Comparison of ENCODE assay signal across 14 mouse cellular contexts in the genomic region with DNA sequence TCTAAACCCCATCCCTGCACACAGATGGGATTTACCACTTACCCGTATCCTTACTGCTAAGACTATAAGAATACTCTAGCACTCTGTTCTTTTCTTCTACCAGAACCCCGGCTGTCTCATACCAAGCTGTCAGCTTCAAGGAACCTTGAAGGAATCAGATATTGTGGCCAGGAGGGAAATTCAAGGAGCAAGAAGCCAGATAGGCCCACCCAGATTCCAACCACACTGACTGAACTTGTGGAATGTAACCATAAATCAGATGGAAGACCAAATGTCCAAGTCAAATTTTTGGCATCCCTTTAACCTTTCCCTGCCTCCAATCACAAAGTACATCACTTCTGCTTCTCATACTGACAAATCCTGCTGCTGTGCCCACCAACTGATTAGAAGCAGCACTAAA. TPM values are rescaled to one million over a fixed set of nuclear protein-coding genes. Genes with fewer than 3 reads are reported as not detected.
"Had no signal": no experiment of that assay in that cellular context is flagged by ENCODE, and none has a peak within 500 bp of the region (broad histone marks: within the 10 kb centered on the region; RNA-seq: fewer than 3 reads in every experiment).

No protein-coding gene starts in this region.

- H3K4me2 ChIP-seq: limb, embryonic 13.5 days; liver, embryonic 11.5 days; liver, embryonic 15.5 days; lung, embryonic 15.5 days; midbrain, embryonic 12.5 days; stomach, embryonic 15.5 days had no signal

- H3K36me3 ChIP-seq: limb, embryonic 13.5 days; liver, embryonic 15.5 days; lung, embryonic 15.5 days; midbrain, embryonic 12.5 days; stomach, embryonic 15.5 days had no signal

- H3K27ac ChIP-seq: limb, embryonic 13.5 days; liver, embryonic 15.5 days; lung, embryonic 15.5 days; macrophage; midbrain, embryonic 12.5 days; stomach, embryonic 15.5 days had no signal

- H3K27me3 ChIP-seq: limb, embryonic 13.5 days; lung, embryonic 15.5 days; midbrain, embryonic 12.5 days; stomach, embryonic 15.5 days had no signal

- H3K9ac ChIP-seq: limb, embryonic 13.5 days; liver, embryonic 15.5 days; lung, embryonic 15.5 days; midbrain, embryonic 12.5 days; stomach, embryonic 15.5 days had no signal

- H3K9me3 ChIP-seq: limb, embryonic 13.5 days; liver, embryonic 15.5 days; lung, embryonic 15.5 days; midbrain, embryonic 12.5 days; stomach, embryonic 15.5 days had no signal

- H3K4me1 ChIP-seq: limb, embryonic 13.5 days; liver, embryonic 15.5 days; lung, embryonic 15.5 days; midbrain, embryonic 12.5 days; stomach, embryonic 15.5 days had no signal

- H3K4me3 ChIP-seq: limb, embryonic 13.5 days; liver, embryonic 15.5 days; lung, embryonic 15.5 days; megakaryocyte, embryonic 14.5 days; midbrain, embryonic 12.5 days; stomach, embryonic 15.5 days had no signal

- DNase-seq: kidney, adult 11 months; kidney, postnatal 36 days; lung, postnatal 14 days; right cerebral cortex, postnatal 14 days; thymus, adult 2 months; thymus, postnatal 25 days had no signal

RNA-seq across cellular contexts. Expression of a gene that starts 6.4 kb away (rescaled TPM):
- polyA plus RNA-seq: macrophage had no signal
